Mouse (Mus musculus): ENCODE results near the gene Rnf185.

Rnf185 gene

DNA sequence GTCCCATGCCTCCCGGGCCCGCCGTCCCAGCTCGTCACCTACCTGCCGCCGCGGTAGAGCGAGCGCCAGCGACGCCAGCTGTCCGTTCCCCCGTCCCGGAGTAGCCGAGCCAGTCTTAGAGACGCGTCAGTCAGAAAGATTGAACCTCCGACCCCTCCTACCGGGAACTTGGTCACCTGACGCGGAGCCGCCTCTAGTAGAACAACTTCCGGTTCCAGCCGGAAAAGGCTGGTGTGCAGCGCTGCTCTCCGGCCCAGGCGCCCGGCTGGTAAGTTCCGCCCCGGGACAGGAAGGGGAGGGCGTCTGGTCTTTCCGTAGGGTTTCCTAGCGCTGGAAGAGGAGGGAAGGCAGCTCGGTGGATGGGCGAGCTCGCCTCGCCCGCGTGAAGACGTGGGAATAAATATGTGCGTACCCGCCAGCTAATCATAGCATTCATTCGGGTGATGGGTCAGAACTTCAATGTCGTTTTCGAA lies at the start of gene Rnf185:
Gene Rnf185, minus strand, starts transcription at position 197 of the 473 bp plus-strand sequence.
- ATAC-seq (ENCODE audit: insufficient number of reproducible peaks, low FRiP score, low TSS enrichment): peak; percentile 94

DNA sequence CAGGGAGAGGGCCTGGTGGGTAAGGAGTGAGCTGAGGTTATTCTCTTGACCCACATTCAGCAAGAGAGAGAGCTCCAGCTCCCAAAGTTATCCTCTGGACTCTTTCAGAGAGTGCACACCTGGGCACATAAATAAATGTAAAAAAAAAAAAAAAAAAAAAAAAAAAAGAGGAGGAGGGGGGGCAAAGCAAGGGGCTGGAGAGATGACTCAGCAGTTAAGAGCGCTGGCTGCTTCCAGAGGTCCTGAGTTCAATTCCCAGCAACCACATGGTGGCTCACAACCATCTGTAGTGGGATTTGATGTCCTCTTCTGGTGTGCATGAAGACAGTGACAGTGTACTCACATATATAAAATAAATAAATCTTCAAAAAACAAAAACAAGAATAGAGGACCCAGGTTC lies 45.1 kb upstream of the Rnf185 start:
- ATAC-seq (ENCODE audit: insufficient number of reproducible peaks, low FRiP score, low TSS enrichment): no peak

GRCm38 (mm10) chr11:3496756-3497155 lies 44.6 kb upstream of the Rnf185 start:
- no peak for ATAC-seq (ENCODE audit: insufficient number of reproducible peaks, low FRiP score, low TSS enrichment)

GRCm38 (mm10) chr11:3495496-3495895 lies 43.3 kb upstream of the Rnf185 start:
- no peak for ATAC-seq (ENCODE audit: insufficient number of reproducible peaks, low FRiP score, low TSS enrichment)

DNA sequence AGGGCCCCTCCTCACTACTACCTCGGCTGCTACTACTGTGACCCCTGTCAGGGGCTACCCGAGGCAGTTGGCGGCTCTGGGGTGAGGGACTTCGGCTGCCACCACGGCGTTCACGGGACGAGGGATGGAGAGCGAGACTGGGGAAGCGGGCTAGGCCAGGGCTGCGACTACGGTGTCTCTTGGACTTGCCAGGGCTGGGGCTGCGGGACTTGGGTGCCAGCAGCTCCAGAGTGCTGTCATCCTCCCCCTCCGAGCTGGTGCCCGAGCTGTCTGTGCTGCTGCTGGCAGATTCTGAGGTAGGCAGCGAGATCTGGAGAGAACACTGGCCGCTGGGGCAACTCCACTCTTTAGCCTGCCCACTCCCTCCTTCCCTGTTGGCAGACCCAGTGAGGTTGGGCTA lies 42.7 kb upstream of the Rnf185 start:
- ATAC-seq (ENCODE audit: insufficient number of reproducible peaks, low FRiP score, low TSS enrichment): no peak; the same call in 1 of the 2 replicates

DNA sequence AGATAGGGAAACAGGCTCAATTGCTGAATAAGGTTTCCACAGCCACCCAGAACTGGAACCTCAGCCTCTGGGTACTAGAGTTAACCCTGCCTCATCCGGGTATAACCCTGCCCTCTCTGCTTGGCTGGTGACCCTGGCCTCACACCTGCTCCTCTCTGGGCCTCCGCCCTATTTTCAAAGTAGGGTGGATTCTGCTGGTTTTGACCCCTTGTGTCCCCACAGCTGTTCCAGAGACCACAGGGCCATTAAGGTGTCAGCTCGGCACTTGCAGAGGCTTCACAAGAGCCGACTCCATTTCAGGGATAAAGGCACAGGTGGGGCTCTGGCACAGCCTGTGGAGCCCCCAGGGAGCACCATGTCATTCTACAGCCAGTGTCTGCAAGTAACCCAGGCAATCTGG lies 40.6 kb upstream of the Rnf185 start:
- no peak for ATAC-seq (ENCODE audit: insufficient number of reproducible peaks, low FRiP score, low TSS enrichment)

- no peak for ATAC-seq (ENCODE audit: insufficient number of reproducible peaks, low FRiP score, low TSS enrichment)
Measured at GRCm38 (mm10) chr11:3489036-3489435, 36.9 kb upstream of the Rnf185 start.

- no peak for ATAC-seq (ENCODE audit: insufficient number of reproducible peaks, low FRiP score, low TSS enrichment)
Measured at GRCm38 (mm10) chr11:3487952-3488570, 35.9 kb upstream of the Rnf185 start, which contains the start of gene Pla2g3. Pla2g3 (plus strand) TSS chr11:3488284.

- no peak for ATAC-seq (ENCODE audit: insufficient number of reproducible peaks, low FRiP score, low TSS enrichment)
Measured at GRCm38 (mm10) chr11:3486349-3486748, 34.2 kb upstream of the Rnf185 start.

DNA sequence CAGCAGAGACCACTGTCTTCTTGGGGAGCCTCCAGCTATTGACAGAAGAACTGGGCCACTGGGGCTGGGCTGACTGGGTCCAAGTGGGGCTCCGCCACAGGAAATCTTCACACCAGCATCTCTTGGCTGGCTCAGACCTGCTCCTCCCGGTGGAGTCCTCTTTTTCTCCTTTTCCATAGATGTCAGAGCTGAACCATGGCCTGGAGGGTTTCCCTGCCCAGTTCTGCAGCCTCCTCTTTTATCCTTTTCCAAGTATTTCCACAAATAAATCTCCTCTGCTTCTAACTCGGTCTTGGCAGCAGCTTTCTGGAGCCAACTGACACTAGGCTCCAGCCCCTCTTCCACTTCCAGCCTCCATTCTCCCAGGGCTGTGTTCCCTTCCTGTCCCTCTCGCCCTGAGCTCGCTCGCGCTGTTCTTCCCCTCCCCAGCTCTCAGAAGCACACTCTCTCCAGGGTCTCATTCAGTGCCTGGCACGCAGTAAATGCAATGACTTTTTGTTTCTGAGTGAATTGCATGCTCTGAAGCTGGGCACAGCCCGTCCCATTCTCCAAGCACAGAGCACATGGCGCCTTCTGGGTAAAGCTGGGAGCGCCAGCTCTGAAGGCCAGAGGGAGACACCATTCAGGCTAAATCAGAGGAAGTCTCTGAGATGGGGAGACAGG lies 31.9 kb upstream of the Rnf185 start:
- no peak for ATAC-seq (ENCODE audit: insufficient number of reproducible peaks, low FRiP score, low TSS enrichment)

DNA sequence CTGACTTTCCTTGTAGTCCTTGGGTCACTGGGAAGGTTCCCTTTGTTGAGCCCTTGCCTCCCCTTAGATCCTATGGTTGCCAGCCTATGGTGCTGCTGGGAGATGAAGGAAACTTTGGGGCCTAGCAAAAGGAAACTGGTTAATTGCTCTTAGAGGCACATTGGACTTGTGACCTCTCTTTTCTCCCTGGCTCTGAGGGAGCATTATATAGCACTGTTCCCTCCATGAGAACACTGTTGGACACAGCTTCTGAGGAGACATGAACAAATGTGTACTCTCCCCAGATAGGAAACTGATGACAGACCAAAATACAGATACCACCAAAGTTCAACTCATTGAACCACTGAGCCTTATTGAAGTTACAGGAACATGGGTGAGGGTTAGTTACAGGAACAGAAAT lies 23.3 kb upstream of the Rnf185 start:
- ATAC-seq (ENCODE audit: insufficient number of reproducible peaks, low FRiP score, low TSS enrichment): no peak

DNA sequence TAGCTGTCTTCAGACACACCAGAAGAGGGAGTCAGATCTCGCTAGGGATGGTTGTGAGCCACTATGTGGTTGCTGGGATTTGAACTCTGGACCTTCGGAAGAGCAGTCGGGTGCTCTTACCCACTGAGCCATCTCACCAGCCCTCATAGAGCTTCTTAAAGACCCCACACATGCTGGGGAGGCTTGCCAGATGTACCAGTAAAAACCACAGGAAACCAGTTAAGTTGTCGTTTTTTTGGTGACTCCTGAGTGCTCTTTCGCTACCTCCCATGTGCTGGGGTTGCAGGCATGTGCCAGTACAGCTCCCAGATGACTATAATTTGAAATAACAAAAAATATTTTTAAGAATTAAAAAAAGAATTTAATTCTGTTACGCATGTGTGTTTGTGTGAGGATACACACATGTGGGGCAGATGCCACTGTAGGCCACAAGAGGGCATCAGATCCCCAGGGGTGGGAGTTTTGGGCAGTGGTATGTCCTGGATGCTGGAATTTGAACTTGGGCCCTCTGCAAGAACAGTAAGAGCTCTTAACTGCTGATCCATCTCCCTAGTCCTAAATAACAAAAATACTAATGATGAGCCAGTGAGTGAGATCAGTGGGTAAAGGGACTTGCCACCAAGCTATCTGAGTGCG lies 22.4 kb upstream of the Rnf185 start:
- ATAC-seq (ENCODE audit: insufficient number of reproducible peaks, low FRiP score, low TSS enrichment): no peak

DNA sequence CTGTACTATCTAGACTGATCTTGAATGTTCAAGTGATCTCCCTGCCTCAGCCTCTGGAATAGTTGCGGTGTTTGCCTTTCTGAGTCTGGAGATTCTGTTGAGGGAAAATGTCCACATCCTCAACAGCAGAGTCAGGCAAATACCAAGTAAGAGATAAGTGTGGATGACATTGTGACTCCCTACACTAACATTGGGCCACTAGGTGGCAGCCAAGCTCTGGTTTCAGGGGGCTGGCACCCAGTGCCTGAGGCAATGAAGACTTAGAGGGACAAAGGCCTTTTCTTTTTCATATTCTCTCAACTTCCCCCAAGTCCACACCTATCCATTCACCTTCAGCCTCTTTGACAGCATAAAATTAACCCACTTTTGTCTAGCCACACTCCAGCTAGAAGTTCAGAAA lies 20.3 kb upstream of the Rnf185 start:
- ATAC-seq (ENCODE audit: insufficient number of reproducible peaks, low FRiP score, low TSS enrichment): peak; percentile 68; the same call in 1 of the 2 replicates

DNA sequence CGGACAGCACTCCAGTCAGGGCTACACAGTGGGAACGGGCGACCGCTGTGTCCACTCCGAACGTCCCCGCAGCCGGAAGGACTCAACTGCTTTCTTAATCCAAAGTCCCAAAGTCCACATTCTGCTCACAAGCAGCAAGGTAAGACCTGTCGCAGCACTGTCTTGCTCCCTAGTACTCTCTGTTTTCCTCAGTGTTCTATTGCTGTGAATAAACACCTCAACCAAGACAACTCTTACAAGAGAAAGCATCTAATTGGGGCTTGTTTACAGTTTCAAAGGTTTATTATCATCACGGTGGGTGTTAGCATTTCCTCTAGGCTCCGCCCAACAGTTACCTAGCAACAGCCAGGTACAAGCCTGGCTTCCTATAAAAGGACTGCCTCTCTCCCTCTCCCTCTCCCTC lies 19.3 kb upstream of the Rnf185 start:
- ATAC-seq (ENCODE audit: insufficient number of reproducible peaks, low FRiP score, low TSS enrichment): no peak

DNA sequence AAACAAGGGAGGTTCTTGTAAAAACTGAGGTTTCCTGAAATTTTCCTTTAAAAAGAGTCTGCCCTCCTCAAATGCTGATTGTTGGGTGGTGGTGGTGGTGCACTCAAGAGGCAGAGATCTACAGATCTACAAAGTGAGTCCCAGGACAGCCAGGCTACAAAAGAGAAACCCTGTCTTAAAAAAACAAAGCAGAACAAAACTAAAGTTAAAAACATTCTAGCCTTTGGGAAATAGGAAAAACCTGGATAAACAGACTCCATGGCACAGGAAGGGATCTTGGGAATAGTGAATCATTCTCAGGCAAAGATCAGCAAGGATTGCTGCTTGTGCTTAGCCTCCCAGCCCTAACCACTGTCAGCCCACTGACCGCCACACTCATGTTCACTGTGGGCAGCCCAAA lies 10.7 kb upstream of the Rnf185 start:
- no peak for ATAC-seq (ENCODE audit: insufficient number of reproducible peaks, low FRiP score, low TSS enrichment)

GRCm38 (mm10) chr11:3459105-3459468 lies 6.9 kb upstream of the Rnf185 start:
- no peak for ATAC-seq (ENCODE audit: insufficient number of reproducible peaks, low FRiP score, low TSS enrichment)

DNA sequence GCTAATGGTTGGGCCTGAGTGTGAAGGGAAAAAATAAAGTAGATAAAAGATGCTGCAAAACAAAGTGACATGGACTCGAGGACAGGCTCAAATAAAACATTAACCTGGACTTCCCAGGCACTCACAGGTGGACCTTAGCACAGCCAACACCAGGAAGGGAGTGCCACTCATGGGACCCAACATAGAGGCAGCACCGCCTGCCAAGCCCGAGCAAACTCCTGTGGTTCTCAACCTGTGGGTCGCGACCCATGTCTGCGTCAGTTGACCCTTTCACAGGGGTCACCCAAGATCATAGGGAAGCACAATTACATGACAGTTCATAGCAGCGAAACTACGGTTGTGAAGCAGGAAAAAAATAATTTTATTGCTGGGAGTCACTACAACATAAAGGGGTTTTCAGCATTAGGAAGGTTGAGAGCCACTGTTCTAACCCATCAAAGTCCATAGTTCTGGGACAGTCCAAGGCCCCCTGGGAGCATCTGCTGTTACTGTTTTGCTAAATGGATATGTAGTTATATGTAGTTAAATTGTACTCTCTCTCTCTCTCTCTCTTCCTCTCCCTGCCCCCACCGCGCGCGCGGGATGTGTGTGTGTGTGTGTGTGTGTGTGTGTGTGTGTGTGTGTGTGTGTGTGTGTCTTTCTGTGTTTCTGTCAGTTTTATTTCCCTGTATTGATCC lies 6.4 kb upstream of the Rnf185 start:
- ATAC-seq (ENCODE audit: insufficient number of reproducible peaks, low FRiP score, low TSS enrichment): no peak

GRCm38 (mm10) chr11:3456354-3456753 lies 4.2 kb upstream of the Rnf185 start:
- ATAC-seq (ENCODE audit: insufficient number of reproducible peaks, low FRiP score, low TSS enrichment): no peak

GRCm38 (mm10) chr11:3454506-3454905 lies 2.3 kb upstream of the Rnf185 start:
- ATAC-seq (ENCODE audit: insufficient number of reproducible peaks, low FRiP score, low TSS enrichment): no peak

DNA sequence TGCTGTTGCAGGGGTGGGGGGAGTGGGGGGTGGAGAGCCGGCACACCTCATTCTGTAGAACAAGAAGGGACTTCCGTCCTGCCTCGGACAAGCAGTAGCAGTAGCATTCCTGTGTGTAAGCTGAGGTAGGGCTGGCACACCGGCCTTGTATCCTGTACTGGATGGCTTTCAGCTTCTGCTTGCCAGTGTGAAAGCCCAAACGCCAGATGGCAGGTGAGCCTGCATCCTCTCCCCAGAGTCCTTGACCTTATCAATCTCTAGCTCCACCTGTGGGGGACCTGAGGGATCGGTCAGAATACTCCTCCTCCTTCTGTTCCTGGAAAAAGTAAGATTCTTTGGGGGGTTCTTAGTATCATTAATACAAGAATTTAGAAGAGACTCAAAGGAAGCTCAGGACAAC lies 1.3 kb upstream of the Rnf185 start:
- ATAC-seq (ENCODE audit: insufficient number of reproducible peaks, low FRiP score, low TSS enrichment): peak; percentile 59; the same call in 1 of the 2 replicates

DNA sequence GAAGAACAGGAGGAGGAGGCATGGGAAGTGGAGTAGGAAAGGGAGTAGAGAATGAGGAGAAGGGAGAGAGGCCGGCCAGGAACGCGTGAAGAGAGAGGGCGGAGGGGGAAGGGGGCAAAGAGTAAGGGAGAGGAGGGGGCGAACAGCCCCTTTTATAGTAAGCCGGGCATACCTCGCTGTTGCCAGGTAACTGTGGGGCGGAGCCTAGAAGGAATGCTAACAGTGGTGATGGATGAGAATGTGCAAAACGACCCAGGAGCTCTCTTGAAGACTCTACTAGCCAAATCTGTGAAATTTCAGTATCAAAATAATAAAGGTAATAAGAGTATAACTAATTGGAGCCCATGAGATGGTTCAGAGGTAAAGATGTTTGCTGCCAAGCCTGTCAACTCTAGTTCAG lies 606 bp upstream of the Rnf185 start:
- no peak for ATAC-seq (ENCODE audit: insufficient number of reproducible peaks, low FRiP score, low TSS enrichment)

All from cerebellum, adult (tissue).